Mouse (Mus musculus) ES-Bruce4 (cell line): ENCODE measurements around the gene Hic2. TPM values are rescaled to one million over a fixed set of nuclear protein-coding genes. Genes with fewer than 3 reads are reported as not detected.

ENCODE experiments used
- H3K27ac ChIP-seq: 2 replicates; pipeline ENCODE4 v1.5.1; 2012; ENCODE audit warnings: low read length, inconsistent platforms; ENCODE audit not compliant: insufficient read depth
- H3K27me3 ChIP-seq: 2 replicates; pipeline ENCODE4 v1.6.1; 2012; ENCODE audit warnings: mild to moderate bottlenecking, low read length, inconsistent platforms; ENCODE audit not compliant: control insufficient read depth, poor library complexity, insufficient read depth, severe bottlenecking
- H3K36me3 ChIP-seq: 2 replicates; pipeline ENCODE4 v1.6.1; 2012; ENCODE audit warnings: inconsistent platforms, mild to moderate bottlenecking, low read length, moderate library complexity; ENCODE audit not compliant: control insufficient read depth, poor library complexity, insufficient read depth, severe bottlenecking
- H3K4me1 ChIP-seq: one replicate; pipeline ENCODE4 v1.8.1; 2011; ENCODE audit warnings: low read length; ENCODE audit not compliant: control insufficient read depth, insufficient read depth
- H3K4me3 ChIP-seq: 2 replicates; pipeline ENCODE4 v1.5.1; 2011; ENCODE audit warnings: low read depth, mild to moderate bottlenecking, low read length
- H3K9ac ChIP-seq: 2 replicates; pipeline ENCODE4 v1.6.1; 2012; ENCODE audit warnings: low read depth, mild to moderate bottlenecking, inconsistent platforms; ENCODE audit not compliant: poor library complexity, severe bottlenecking
- H3K9me3 ChIP-seq: replicated peaks from 2 replicates; pipeline ENCODE4 v1.6.1; 2012; ENCODE audit warnings: mild to moderate bottlenecking, low read length, inconsistent platforms; ENCODE audit not compliant: control insufficient read depth, poor library complexity, insufficient read depth, severe bottlenecking
- CTCF ChIP-seq: IDR thresholded peaks from one replicate; pipeline ENCODE4 v1.8.1; 2011; ENCODE audit warnings: low read depth, low read length
- EP300 ChIP-seq: IDR thresholded peaks from 2 replicates; pipeline ENCODE4 v1.6.1; 2011; ENCODE audit warnings: low read depth, low read length; ENCODE audit not compliant: insufficient read depth
- POLR2A ChIP-seq: IDR thresholded peaks from one replicate; pipeline ENCODE4 v1.8.1; 2011; ENCODE audit warnings: low read length; ENCODE audit not compliant: insufficient read depth
- polyA plus RNA-seq: library from polyadenylated mRNA; stranded (reverse); fragments of >200 nt; gene quantifications from 2 replicates; pipeline ENCODE4 v1.2.4, GENCODE M21; 2011; ENCODE audit warnings: low read depth; ENCODE audit not compliant: missing spikeins, insufficient read depth, insufficient read length

Gene Hic2
- polyA plus RNA-seq, 1 experiment, result 40.9 TPM

DNA sequence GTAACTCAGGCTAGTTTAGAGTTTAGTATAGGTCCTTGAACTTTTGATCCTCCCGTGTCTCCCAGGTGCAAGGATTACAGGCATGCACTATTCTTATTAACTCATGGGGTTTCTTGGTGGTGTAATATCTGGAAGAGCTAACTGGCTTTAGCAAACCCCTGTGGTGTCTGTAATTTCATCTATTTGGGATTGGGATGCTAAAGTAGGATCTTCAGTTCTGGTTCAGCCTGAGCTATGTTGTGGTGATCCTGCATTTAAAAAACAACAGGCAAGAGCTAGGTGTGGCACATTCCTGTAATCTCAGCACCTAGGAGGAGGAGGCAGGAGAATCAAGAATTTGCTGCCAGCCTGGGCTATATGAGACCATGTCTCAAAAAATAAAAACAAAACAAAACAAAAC, 11.6 kb downstream of the Hic2 start:
- Histone ChIP-seq H3K36me3 (no peaks in the 10 kb centered on the region), H3K9me3 (no peaks in the 10 kb centered on the region), H3K4me1 (peaks cover 16% of the 10 kb centered on the region), H3K27ac (peak overlapping the region; percentile 86), H3K27me3 (no peaks in the 10 kb centered on the region), H3K4me3 (no peak overlapping the region), H3K9ac (no peak overlapping the region)
- no peak for TF ChIP-seq CTCF
- TF ChIP-seq EP300, result no peak
- TF ChIP-seq POLR2A, result no peak

DNA sequence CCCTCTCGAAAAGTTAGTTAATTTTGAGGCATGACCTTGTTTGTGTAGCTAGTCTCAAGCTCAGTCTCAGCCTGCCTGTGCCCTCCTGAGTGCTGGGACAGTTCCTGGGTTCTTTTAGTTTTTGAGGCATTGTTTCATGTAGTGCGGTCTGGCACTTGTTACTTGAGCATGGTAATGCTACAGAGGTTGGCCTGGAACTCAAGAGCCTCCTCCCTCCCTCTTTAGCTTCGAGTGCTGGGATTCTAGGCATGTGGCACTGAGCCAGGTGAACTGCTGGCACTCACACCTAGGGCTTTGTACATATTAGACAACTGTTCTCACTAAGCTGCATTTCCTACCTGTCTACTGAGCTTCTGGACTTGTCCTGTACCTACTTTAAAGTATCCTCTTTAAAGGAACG, 14.4 kb downstream of the Hic2 start:
- no peaks in the 10 kb centered on the region for H3K27me3 ChIP-seq
- H3K27ac ChIP-seq, result peak overlapping the region; percentile 63; the same call in 1 of the 2 replicates
- H3K9me3 ChIP-seq, result no peaks in the 10 kb centered on the region
- TF ChIP-seq CTCF, result no peak
- TF ChIP-seq EP300, result no peak
- TF ChIP-seq POLR2A, result no peak
- H3K36me3 ChIP-seq, result no peaks in the 10 kb centered on the region
- H3K4me3 ChIP-seq, result no peak overlapping the region
- peaks cover 23% of the 10 kb centered on the region for H3K4me1 ChIP-seq
- no peak overlapping the region for H3K9ac ChIP-seq

DNA sequence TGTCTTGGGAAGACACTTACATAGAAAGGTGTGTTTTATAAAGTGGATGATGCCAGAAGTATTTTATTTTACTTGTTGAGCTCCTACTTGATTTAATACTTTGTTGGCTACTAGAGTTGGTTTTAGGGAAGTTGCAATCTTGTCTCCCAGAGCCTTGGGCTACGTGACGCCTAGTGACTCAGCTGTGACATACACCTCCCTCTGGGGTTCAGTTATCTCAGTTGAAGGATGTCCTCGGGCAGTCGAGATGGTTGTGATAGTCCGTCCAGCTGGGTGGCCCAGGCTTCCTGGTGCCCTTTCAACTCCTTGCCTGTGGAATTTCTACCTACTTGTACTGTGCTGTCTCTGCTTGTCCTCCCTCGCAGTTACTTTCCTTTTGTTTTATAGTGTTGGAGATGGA, 15.8 kb downstream of the Hic2 start:
- no peaks in the 10 kb centered on the region for H3K36me3 ChIP-seq
- no peak overlapping the region for H3K9ac ChIP-seq
- no peaks in the 10 kb centered on the region for H3K27me3 ChIP-seq
- no peak overlapping the region for H3K4me3 ChIP-seq
- no peaks in the 10 kb centered on the region for H3K9me3 ChIP-seq
- 0 out of 2 replicates have a peak, but pooled peaks have one; percentile 64 for TF ChIP-seq EP300
- TF ChIP-seq CTCF, result no peak
- peak overlapping the region; percentile 44 for H3K27ac ChIP-seq
- peaks cover 17% of the 10 kb centered on the region for H3K4me1 ChIP-seq

DNA sequence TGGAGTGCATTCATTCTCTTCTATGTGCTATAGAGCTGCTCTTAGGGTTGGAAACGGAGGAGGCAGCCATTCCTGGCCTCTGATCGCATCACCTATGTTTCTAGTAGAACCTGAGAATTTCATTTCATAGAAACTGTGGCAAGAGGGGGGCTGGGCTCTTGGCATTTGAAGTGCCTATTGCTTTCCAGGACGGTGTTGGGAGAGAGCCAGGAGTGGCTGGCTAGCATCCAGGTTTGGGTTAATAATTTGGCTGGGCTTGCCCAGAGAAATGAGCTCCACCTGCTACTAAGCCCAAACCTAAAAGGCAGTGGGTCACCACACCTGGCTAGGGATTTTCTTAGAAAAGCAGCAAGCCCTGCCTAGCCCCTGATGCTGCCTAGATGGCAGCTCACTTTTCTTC, 18.2 kb downstream of the Hic2 start:
- no peaks in the 10 kb centered on the region for H3K27me3 ChIP-seq
- no peaks in the 10 kb centered on the region for H3K36me3 ChIP-seq
- peak overlapping the region; percentile 79 for H3K27ac ChIP-seq
- no peak for TF ChIP-seq POLR2A
- no peak for TF ChIP-seq CTCF
- TF ChIP-seq EP300, result no peak
- no peaks in the 10 kb centered on the region for H3K9me3 ChIP-seq
- no peak overlapping the region for H3K4me3 ChIP-seq
- peak overlapping the region; percentile 39 for H3K9ac ChIP-seq
- H3K4me1 ChIP-seq, result peaks cover 14% of the 10 kb centered on the region

DNA sequence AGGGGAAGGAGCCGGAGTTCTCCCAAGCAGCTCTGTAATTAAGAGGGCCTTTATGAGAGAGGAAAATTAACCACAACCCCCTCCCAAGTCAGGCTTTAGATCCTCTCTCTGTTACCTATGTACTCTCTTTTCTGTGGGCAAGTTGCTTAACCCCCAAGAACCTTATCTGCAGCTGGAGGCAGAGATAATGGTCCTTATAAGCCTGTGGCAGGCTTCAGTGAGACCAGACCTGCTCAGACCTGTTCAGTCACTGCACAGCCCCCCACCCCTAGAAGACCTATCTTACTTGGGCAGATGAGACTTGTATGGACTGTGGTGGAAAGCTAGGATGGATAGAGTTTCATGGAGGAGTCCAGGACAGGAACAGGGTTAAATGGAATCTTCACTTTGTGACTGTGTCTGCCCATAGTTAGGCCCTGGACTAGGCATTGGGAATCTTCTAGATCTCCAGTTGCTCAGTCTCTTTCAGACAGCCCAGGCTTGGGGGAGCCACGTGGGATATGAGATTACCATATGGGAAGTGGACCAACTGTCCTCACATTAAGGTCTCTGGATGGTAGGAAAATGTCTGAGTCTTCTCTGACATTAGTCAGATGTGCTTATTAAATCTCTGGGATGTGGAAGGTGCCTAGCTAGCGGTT, 18.8 kb downstream of the Hic2 start:
- peaks cover 14% of the 10 kb centered on the region for H3K4me1 ChIP-seq
- H3K36me3 ChIP-seq, result peaks cover 5% of the 10 kb centered on the region; the same call in 1 of the 2 replicates
- no peaks in the 10 kb centered on the region for H3K27me3 ChIP-seq
- H3K9ac ChIP-seq, result peak overlapping the region; percentile 39
- H3K9me3 ChIP-seq, result no peaks in the 10 kb centered on the region
- no peak for TF ChIP-seq POLR2A
- TF ChIP-seq EP300, result 0 out of 2 replicates have a peak, but pooled peaks have one; percentile 35
- H3K27ac ChIP-seq, result peak overlapping the region; percentile 79
- H3K4me3 ChIP-seq, result no peak overlapping the region; the same call in 1 of the 2 replicates

DNA sequence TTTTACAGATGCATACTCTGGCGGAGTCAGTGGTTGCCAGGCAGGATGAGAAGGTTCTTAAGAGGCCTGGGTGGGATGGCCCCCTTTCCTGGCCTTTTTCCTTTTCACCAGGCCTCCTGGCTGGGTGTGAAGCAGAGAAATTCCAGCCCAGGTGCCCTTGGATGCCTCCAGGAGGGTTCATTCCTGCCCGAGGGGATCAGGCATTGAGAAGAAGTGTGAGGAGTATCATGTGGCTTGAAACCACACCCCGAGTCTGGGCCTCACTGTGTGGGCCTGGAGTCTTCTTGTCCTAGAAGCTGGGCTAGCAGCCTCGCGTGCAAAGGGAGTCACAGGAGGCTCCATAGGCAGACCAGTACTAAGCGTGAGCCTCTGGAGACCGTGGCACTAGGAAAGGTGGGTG, 19.5 kb downstream of the Hic2 start:
- Histone ChIP-seq H3K27ac (peak overlapping the region; percentile 79), H3K4me3 (peak overlapping the region; percentile 6; the same call in 1 of the 2 replicates), H3K9me3 (no peaks in the 10 kb centered on the region), H3K27me3 (no peaks in the 10 kb centered on the region), H3K36me3 (peaks cover 10% of the 10 kb centered on the region), H3K4me1 (peaks cover 12% of the 10 kb centered on the region), H3K9ac (no peak overlapping the region)
- TF ChIP-seq CTCF (no peak), EP300 (peak; percentile 75; the same call in 1 of the 2 replicates), POLR2A (no peak)
